Mouse (Mus musculus) cerebellum, adult 11-12 months (tissue): ENCODE data around the gene F12.
A peak's percentile ranks its signal among the peaks of the same experiment; 100 is the strongest.

ENCODE experiments used
- DNase-seq: peaks from one replicate; pipeline ENCODE4 v3.0.0; 2022

Gene F12

GRCm38 (mm10) chr13:55426613-55427012 is at the start of gene F12:
TSS of gene F12 (minus strand) at chr13:55426793.
- no peak for DNase-seq

- no peak for DNase-seq
Measured at GRCm38 (mm10) chr13:55476256-55476655, 49.7 kb upstream of the F12 start.

- no peak for DNase-seq
Measured at GRCm38 (mm10) chr13:55475750-55476149, 49.2 kb upstream of the F12 start.

- peak; percentile 47 for DNase-seq
Measured at GRCm38 (mm10) chr13:55474621-55475069, 48.1 kb upstream of the F12 start.

GRCm38 (mm10) chr13:55473961-55474360 is 47.4 kb upstream of the F12 start:
- DNase-seq: no peak

- no peak for DNase-seq
Measured at GRCm38 (mm10) chr13:55473076-55473831, 46.7 kb upstream of the F12 start.

- peak; percentile 73 for DNase-seq
Measured at GRCm38 (mm10) chr13:55472132-55473022, 45.8 kb upstream of the F12 start.

- no peak for DNase-seq
Measured at GRCm38 (mm10) chr13:55471819-55472131, 45.2 kb upstream of the F12 start.

- DNase-seq: peak; percentile 84
Measured at GRCm38 (mm10) chr13:55471156-55471818, 44.7 kb upstream of the F12 start.

- peak; percentile 89 for DNase-seq
Measured at GRCm38 (mm10) chr13:55470372-55470771, 43.8 kb upstream of the F12 start.

GRCm38 (mm10) chr13:55468851-55469560 is 42.4 kb upstream of the F12 start:
- no peak for DNase-seq

GRCm38 (mm10) chr13:55465830-55466440 is 39.3 kb upstream of the F12 start:
- DNase-seq: no peak

- DNase-seq: no peak
Measured at GRCm38 (mm10) chr13:55465184-55465583, 38.6 kb upstream of the F12 start.

GRCm38 (mm10) chr13:55464027-55464884 is 37.7 kb upstream of the F12 start, which contains the start of gene Prr7:
TSS of gene Prr7 (plus strand) at chr13:55464267.
- peak; percentile 59 for DNase-seq

GRCm38 (mm10) chr13:55463399-55464026 is 36.9 kb upstream of the F12 start:
- DNase-seq: no peak

GRCm38 (mm10) chr13:55462965-55463364 is 36.4 kb upstream of the F12 start:
- DNase-seq: no peak

- no peak for DNase-seq
Measured at GRCm38 (mm10) chr13:55451785-55452549, 25.4 kb upstream of the F12 start.

- no peak for DNase-seq
Measured at GRCm38 (mm10) chr13:55451296-55451695, 24.7 kb upstream of the F12 start.

GRCm38 (mm10) chr13:55450511-55450980 is 24.0 kb upstream of the F12 start:
- DNase-seq: peak; percentile 58
